Mouse (Mus musculus) layer of hippocampus, adult 8-10 months (tissue): ENCODE results near the gene Cpt1a. TPM values are rescaled to one million over a fixed set of nuclear protein-coding genes. Genes with fewer than 3 reads are reported as not detected.

ENCODE experiments used
- DNase-seq, 2 experiments: peaks; one replicate each; pipeline ENCODE4 v3.0.0; 2022; ENCODE audit warnings: low spot score in 2 of 2
- total RNA-seq, 4 experiments: library from RNA; stranded (reverse); gene quantifications; 2 replicates each; pipeline ENCODE4 v1.2.4; 2022

Cpt1a gene
- total RNA-seq, 4 experiments from 2014 or later: 24.0 to 30.2 (median 26.7) TPM

DNA sequence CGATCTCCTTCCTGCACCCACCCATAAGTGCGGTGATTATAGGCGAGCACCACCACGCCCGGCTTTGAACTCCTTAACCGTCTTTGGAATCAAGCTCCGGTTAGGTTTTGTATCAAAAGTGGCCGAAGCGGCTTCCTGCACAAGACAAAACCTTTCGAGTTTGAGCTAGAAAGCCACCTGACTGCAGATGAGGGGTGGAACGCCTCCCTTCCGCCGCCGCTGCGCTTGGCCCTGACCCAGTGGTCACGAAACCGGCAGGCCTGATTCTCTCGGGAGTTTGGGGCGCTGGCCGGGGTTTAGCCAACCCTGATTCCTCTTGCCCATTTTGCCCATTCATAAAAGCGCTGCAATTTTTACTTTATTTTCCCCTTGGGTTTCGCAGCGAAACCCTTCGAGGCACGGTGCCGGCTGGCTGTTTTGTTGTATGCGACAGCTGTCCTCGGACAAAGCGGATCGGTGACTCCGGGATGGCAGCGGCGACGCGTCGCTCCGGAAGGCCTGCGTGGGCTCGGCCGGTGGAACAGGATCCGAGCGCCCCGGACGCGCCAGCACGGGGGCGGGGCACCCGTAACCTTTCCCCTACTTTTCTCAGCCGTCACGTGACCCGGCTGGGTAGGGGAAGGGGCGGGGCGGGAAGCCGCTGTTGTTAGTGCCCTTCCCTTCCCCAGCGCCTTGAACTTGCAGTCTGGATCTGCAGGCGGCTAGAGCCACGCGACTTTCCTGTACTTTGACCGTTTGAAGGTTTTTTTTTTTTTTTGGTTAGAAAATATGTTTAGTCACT is 3.0 kb downstream of the Cpt1a start:
- peak; percentile 54 for DNase-seq

- no peak for DNase-seq
Observed at GRCm38 (mm10) chr19:3325771-3326478, 3.8 kb downstream of the Cpt1a start.

- DNase-seq: no peak
Observed at GRCm38 (mm10) chr19:3326479-3327047, 4.4 kb downstream of the Cpt1a start.

- DNase-seq: no peak
Observed at GRCm38 (mm10) chr19:3333247-3333646, 11.1 kb downstream of the Cpt1a start.

GRCm38 (mm10) chr19:3333694-3334515 is 11.8 kb downstream of the Cpt1a start:
- DNase-seq: no peak

DNA sequence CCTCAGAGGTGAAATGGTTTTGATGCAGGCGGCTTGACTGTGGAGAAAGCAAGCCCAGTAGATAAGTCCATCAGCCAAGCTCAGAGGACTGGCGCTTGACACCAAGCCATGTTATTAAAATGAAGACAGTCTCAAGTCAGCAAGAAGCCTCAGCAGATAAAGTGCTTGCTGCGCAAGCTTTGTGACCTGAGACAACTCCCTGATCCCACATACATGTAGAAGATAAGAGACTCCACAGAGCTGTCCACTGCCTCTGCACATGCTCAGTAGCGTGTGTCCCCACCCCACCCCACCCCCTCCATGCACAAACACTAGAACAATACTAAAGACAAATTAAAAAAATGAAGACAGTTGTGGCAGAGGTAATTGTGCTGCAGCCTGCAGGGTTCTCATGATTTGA is 12.4 kb downstream of the Cpt1a start:
- DNase-seq: no peak

DNA sequence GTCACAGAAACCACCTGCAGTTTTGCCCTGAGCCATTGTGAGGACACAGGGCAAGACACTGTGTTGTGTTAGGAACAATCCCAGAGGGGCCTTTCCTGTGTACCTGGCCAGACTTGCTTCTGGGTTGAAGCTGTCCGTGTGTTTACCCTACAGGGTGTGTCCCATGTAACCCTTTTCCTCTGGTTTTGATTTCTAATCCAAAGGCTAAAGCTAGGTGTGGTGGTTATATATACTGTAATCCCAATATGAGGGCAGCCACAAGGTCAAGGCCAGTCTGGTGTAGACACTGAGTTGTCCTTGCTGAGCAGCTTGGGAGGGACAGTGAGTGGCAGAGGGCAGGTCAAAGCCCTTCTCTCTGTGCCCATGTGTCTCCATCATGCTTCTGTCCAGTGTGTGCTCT is 13.8 kb downstream of the Cpt1a start:
- DNase-seq: no peak

GRCm38 (mm10) chr19:3336485-3337255 is 14.5 kb downstream of the Cpt1a start:
- no peak for DNase-seq

DNA sequence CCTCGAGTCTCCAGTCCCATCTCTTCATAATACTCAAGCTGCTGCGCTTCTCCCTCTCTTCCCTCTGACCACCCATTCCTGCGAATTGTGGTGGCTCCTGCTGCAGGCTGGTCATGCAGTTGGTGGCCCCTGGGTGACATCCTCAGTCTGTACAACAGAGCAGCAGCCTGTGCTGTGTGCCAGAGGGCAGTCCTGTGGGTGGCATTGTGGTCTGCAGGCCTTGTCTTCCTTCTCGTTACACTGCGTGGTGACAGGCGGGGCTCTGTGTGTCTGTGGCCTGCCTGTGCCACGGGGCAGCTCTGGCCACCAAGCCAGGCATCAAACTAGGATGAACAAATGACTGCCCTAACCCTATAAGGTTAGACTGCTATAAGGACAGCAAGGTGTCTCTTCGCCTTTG is 17.1 kb downstream of the Cpt1a start:
- no peak for DNase-seq

DNA sequence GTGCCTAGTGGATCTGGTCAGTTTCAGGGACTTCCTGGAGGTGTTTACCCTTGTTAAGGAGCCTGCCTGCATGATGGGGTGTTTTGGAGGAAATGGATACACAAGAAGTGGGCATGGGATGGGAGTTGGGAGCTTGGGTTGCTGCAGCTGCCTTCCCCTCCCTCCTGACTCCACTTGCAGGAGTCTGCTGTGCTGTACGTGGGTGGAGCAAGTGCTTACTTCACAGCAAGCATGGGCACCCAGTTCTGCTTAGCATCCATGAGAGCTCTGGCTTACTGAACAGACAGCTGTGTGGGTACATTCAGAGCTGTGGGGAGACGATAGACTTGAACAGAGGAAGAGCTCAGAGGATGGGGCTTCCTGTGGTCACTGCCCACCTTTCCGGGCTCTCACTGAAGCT is 18.9 kb downstream of the Cpt1a start:
- DNase-seq: peak in 1 of 2 experiments; percentile 15

GRCm38 (mm10) chr19:3343929-3344328 is 21.8 kb downstream of the Cpt1a start:
- no peak for DNase-seq

DNA sequence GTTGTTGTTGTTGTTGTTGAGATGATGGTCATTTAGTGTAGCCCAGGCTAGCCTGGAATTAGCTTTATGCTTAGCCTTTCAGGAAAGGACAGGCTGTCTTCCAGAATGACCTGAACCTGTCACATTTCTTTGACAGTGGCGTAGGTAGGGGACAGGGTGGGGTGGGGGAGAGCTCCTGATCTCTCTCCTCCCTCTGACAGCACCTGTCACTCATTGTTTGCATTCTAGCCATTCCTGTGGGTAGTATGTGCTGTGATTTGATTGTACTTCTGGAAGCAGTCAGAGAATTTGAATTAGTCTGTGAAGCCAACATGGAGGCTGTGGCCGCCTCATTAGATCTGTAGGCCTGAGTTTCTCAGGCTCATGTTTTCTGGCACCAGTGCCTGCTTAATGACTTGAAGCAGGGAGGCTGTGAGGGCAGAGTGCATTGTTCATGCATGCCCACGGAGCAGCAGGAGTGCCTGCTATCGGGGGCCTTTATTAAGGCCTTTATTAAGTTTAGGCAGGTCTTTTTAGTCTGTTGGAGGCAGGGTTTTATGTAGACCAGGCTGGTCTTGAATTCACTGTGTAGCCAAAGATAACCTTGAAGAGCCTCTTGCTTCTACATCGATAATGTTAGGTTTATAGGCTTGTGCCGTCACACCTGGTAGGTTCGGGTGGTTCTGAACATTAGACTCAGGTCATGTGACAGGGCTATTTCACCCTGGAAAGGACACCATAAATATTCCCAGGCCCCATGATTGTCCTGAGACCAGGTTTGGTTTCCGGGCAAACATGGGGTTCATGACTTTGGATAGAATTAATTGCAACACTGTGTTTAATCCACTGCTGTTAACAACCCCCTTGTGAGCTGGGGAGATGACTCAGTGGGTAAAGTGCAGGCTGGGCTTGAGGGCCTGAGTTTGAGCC is 22.8 kb downstream of the Cpt1a start:
- DNase-seq: no peak

DNA sequence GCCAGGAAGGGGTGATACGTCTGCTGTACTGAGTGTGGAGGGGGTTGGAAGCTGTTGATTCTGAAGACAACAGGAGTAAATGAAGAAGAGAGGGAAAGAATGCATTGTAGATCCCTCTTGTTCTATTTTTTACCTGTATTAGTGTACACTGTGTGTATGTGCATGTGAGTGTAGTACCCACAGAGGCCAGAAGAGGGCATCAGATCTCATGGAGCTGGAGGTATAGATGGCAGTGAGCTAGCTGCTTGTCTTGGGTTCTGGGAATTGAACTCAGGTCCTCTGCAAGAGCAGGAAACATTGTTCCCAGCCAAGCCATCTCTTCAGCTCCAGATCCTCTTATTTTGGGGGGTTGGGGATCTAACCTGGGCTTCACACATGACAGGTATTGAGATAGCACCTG is 25.6 kb downstream of the Cpt1a start:
- DNase-seq: no peak

- peak in 1 of 2 experiments; percentile 13 for DNase-seq
Observed at GRCm38 (mm10) chr19:3353415-3354111, 31.4 kb downstream of the Cpt1a start.

DNA sequence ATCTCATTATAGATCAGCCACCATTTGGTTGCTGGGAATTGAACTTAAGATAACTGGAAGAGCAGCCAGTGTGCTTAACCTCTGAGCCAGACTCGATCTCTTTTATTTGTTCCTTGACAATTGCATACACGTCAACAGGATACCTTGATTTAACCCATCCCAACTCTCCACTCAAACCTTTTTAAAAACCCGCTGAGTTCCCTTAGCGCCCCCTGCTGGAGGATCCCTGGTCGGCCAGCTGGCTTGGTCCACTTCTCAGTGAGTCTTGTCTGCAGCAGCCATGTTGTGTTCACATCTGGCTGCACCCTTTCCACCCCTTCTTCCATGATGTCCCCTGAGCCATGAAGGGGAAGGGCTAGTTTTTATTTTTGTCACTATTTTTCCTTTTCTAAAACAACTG is 33.0 kb downstream of the Cpt1a start:
- no peak for DNase-seq

- DNase-seq: no peak
Observed at GRCm38 (mm10) chr19:3356516-3356915, 34.4 kb downstream of the Cpt1a start.

DNA sequence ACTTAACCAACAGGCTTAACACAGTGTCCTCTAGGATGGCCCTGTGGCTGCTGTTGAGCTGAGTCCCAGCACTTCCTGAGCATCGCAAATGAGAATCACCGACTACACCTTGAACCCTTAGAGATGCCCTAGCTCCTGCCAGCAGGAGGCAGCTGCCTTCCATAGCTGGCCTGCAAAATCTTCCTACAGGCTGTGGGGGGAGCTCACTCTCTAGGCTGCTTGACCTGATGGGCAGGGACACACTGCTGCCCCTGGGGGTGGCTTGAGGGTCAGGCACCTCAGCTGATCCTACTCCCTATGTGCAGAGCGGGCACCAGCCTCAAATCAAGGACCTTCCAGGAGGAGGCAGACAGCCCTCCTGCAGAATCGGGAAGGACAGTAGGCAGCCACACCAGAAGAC is 35.5 kb downstream of the Cpt1a start:
- no peak for DNase-seq

DNA sequence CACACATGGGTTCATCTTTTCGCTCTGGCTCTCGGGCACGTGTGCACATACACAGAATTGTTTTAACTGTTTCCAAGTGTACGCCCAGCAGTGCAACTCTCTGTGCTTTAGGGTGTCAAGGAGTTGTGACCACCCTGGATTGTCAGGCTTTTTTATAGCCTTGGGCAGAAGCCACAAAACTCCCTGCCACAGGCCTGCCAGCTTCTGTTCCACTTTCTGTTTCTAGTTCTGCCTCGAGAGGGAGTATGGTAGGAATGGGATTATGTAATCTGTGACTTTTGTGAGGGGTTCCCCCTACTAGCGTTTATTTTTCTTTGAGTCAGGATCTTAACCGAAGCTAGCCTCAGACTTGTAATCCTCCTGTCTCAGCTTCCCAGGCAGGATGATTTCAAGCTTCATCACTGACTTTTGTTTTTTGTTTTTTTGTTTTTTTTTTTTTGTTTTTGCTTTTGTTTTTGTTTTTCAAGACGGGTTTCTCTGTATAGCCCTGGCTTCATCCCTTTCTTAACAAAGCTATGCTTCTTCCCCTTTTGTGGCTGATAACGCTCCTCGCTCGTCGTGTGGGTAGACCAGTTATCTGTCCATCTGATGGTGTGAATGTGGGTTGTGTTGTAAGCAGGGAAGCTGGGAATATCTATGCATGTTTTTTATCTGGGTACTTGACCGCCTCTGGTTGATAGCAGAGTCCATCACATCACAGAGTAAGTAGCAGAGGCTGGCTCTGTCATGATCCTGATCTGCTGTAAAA is 37.9 kb downstream of the Cpt1a start:
- DNase-seq: no peak

- no peak for DNase-seq
Observed at GRCm38 (mm10) chr19:3363510-3363909, 41.4 kb downstream of the Cpt1a start.
